Mouse (Mus musculus) CD8-positive naive resting alpha-beta T cell, adult 2 months (primary cell): Measurements from ENCODE around the gene Gm28053.
A peak's percentile ranks its signal among the peaks of the same experiment; 100 is the strongest.

ENCODE experiments used
- DNase-seq, 2 experiments: peaks; one replicate each; pipeline ENCODE4 v3.0.0; 2022; ENCODE audit warnings: low read depth in 2 of 2, low spot score in 2 of 2

The Gm28053 gene

DNA sequence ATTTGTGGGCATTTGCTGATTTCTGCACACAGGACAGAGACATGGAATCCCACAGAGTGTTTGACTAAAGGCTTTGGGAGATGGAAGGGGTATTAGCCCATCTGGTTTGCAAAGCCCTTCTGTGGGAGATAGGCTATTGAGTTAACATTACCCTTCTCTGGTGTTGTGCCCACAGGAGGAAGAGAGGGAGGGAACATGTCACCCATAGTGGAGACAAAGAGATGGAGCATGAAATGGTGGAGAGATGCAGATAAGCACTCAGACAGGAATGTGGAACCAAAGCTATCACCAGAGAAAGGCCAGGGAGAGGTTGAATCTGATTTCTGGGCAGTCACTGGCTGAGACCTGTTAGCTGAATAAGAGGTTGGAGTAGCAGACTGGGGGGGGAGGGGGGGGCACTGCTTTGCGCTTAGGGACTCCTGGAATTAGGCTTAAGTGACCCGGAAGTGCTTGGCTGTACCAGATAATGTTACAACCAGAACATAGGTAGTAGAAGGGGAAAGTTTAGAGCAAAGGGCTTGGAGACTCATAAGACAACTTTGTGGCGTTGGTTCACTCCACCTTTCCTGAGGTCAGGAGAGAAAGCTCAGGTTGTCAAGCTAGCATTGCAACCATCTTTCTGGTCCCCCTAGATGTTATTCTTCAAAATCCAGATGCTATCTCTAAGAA, 22.2 kb downstream of the Gm28053 start:
- DNase-seq, result no peak

DNA sequence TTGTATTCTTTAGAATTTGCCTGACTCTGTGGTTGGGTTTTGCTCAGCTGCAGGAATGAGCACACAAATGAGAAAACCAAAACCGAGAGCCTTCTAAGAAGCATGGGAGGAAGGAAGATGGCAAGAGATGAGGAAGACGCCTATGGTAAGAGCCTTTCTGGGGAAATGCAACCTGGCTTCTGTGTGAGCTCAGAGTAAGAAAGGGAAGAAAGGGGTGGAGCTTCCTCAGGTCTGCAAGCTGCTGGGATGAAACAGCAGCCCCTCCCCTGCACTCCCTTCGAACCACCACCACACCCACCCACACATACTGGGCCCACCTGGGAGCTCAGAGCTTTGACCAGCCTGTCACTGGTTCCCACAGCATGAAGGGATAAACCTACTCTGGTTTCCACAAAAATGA, 22.9 kb downstream of the Gm28053 start:
- DNase-seq, result no peak

DNA sequence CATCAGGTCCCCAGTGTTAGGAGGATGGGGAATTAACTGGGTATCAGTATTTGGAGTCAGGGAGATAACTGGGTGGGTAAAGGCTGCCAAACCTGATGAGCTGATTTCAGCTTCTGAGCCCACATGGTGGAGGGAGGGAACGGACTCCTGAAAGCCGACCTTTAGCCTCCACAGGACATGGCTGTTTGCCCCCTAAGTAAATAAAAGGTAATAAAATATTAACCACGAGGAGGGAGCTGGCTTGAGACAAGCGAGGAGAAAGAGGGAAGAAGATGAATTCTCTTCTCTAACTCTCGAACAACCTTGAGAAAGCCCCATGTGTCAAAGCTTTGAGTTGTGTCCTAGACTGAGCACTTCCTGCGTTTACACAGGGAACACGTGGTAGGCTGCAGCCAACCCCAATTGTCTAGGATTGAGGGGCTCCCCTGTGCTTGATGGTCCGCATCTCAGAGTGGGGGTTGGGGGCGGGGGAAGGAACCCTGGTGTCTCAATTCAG, 23.4 kb downstream of the Gm28053 start:
- no peak for DNase-seq

DNA sequence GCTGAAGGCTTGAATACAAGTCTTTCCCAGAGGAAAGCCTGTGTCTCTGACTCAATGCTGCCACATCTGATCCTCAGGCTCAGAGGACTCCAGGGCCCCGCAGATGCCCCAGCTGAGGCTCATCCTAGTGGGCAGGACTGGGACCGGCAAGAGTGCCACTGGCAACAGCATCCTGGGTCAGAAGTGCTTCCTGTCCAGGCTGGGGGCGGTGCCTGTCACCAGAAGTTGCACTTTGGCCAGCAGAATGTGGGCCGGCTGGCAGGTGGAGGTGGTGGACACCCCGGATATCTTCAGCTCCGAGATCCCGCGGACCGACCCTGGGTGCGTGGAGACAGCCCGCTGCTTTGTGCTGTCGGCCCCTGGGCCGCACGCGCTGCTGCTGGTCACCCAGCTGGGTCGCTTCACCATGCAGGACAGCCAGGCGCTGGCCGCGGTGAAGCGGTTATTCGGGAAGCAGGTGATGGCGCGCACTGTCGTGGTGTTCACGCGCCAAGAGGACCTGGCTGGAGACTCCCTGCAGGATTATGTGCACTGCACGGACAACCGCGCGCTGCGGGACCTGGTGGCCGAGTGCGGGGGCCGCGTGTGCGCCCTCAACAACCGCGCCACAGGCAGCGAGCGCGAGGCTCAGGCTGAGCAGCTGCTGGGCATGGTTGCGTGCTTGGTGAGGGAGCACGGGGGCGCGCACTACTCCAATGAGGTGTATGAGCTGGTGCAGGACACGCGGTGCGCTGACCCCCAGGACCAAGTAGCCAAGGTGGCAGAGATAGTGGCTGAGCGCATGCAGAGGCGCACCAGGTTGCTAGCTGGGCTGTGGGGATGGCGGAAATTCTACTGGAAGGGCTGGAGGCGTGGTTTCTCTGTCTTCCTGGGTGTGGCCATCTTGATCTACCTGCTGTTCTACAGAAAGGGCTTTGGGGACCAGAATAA, 24.3 kb downstream of the Gm28053 start:
- no peak for DNase-seq

DNA sequence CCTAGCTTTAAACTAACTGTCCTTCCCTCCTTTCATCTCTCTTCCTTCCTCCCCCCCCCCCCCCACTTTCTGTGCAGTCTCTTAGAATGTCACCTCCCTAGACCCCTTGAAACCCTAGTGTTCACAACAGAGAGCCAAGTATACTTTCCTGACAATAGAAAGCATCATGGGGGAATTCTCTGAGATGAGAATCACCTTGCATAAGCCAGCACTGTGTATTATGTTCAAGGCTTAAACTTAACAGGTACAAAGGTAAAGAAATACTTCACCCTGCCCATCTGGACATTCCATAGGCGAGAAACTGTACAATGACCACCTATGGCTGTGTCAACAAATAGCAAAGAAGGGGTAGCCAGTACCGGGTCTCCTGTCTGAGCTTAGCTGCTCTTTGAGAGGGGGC, 27.1 kb downstream of the Gm28053 start:
- DNase-seq, result no peak

DNA sequence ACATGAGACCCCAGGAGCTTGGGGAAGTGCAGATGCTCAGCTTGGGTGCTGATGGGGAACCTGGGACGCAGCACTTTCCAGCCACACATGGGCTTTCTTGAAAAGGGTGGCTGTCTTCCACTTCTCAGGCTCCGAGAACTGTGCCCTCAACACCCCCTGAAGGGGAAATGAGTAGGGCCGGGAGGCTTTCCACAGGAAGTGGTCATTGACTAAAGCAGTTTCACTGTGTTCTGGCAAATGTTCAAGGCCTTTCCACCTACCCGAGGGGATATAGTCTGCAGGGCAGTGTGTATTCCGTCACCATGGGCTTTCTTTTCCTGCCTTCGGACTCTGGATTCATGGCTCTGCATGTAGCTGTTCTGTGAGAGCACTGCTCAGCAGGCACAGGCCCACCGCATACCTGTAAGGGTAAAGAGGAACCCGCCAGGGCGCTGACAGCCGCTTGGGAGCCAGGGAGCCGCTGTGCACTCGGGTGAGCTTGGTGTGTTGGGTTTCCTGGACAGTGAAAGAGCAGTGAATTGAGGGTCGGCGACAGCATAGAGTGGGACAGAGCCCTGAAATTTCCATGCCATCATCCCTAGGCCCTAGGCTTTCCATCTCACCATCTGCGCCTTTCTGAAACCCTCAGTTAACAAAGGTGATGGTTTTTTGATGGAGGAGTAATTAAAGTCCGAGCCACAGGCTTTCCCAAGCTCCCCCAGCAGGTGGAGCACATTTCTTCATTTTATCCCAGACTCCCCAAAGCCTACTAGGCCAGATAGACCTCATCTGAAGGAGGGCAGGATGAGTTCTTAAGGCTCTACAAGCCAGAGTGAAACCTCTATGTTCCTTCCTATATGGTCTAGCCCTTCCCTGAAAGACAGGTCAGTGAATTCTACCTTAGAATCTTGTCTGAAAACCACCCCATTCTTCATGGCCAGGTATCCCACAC, 27.8 kb downstream of the Gm28053 start, which contains the start of gene Gimap5:
TSS of gene Gimap5 (plus strand) at position 239 of the 931 bp plus-strand sequence.
- peak; percentile 71 to 80 for DNase-seq

DNA sequence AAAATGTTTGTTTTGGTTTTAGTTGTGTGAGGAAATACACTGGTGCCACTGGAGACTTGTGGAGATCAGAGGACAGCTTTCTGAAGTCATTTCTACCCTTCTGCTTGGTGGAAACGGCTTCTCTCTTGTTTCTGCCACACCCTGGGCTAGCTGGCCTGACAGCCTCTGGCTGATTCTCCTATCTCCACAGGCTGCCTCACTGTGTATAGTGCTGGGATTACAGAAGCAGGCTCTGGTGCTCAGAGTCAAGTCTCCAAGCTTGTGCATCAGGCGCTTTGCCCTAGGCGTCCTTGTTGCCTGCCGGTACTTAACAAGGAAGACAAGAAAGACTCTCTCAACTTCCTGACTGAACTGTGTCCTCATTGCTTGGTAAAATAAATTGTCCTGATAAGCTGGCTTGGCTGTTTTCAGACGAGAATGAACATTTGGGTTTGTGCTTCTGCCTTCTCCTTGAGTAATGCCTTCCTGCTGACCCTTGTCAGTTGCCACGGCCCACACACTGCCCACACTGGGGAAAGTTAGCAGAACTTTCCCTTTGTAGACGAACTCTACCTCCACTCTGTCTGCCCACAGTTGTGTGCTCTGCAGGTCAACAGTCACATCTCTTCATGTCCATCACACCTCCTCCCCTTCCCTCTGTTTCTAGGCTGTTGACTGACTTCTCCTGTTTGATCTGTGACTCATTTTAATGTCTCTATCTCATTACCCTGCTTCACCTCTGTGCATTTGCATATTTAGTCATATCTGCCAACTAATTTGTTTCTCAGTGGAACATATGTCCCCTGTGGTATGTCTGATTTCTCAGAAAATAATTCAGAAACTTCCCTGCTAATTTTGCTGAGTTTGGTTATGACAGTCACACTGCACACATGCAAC, 28.9 kb downstream of the Gm28053 start:
- DNase-seq, result no peak

DNA sequence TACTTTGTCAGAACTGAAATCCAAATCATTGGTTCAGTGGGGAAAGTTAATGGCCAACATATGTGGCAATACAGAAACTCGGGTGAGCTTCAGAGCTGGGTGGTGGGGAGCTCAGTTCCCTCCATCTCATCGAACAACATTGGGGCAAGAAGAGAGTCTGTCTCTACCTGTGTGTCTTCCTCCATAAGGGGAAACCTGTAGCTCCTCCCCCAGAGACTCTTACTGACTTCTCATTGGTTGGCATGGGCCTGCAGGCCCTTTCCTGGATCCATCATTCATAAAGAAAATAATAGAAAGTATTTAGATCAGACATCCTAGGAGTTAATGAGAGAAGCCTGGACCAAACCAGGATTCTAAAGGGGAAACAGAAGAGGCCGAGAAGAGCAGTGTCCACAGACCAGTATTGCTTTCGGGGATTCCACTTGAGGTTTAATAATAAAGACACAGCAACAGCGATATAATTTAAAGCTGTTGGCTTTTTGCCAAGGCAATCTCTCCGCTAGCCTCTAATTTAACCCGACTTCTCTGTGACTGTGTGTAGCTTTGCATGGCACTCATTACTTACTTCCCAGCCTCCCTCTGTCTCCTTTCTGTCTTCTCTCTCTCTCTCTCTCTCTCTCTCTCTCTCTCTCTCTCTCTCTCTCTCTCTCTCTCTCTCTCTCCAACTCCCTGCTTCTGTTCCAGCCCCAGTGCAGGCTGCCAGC, 45.3 kb downstream of the Gm28053 start:
- no peak for DNase-seq

DNA sequence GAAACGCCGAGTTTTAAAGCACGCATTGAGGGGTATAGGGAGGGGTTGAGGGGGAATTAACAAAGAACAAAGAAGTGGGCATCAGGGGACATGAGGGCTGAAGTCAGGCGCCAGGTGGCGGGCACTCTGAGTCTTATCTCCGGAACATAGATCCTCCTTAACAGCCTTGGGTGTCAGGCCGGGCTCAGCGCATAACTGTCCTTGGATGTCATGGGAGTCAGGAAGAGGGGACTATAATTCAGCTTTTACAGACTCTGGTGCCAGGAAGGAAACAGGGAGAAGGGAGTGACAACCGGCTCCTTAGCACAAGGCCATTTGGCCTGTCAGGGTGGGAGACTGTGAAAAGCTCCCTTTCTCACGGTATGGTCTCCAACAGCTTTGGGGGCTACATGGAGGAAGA, 46.1 kb downstream of the Gm28053 start:
- DNase-seq, result no peak

DNA sequence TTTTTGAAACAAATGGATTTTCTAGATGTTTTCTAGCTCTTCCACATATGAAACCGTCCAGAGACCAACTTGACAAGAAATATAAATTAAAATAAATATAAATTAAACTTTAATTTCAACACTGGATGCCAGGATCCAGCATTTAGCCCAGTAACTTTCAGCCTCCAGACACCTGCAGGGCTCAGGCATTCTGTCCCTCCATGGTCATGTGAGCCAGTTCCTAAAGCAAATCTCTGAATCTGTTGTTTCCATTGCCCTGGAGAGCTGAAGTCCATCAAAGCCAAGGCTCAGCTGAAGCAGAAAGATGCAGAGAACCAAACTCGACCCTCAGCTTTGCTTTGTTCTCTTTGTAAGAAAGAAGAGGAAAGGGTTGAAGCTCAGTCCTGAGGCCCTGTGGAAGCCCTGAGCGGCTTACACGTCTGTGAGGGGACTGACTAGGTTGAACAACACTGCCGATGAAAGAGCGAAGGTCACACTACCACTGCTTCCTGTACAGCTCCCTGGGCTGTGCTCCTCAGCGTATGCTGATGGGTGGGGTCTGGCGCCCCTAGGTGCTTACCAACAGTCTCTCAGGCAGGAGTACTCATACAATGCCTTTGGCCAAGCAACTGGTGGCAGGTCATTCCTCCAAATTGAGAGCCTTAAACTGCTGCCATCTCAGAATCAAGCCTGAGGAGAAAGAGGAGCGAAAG, 49.9 kb downstream of the Gm28053 start:
- peak; percentile 65 to 68 for DNase-seq

DNA sequence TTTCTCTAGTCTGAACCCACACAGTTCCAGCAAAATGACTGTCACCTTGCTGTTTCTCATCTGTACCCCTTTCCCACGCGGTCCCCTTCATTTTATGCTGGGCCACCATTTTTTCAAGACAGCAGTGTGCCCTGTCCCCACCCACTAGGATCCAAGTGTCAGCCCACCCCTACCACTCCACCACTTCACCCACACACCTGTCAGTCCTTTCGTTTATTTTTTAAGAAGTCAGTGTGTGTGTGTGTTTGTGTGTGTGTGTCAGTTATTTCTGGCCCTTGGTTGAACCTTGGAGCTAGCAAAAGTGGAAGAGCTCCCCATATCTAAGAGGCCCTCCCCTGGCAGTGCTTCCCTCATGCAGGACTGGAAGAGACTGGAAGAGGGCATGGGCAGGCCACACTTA, 50.5 kb downstream of the Gm28053 start:
- DNase-seq, result peak; percentile 30 to 51

DNA sequence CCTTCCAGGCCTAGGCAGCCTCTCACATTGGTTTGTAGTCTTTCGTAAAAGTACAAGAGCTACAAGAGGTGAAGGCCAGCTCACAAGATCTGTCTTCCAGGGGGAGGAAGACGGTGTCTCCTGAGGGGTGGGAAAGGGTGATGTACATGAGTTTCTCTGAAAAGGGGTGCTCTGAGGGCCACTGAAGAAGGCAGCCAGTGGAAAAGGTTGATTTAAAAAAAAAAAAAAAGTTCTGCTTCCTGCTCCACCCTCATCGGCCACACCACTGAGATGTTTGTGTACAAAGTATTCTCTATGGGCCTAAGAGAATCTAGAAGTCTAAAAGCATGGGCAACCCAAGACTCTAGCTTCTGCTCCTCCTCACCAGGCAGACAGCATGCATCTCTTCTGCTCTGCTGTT, 52.3 kb downstream of the Gm28053 start, which contains the start of gene Gimap3:
TSS of gene Gimap3 (minus strand) at position 156 of the 400 bp plus-strand sequence.
- DNase-seq, result peak; percentile 45 to 59

DNA sequence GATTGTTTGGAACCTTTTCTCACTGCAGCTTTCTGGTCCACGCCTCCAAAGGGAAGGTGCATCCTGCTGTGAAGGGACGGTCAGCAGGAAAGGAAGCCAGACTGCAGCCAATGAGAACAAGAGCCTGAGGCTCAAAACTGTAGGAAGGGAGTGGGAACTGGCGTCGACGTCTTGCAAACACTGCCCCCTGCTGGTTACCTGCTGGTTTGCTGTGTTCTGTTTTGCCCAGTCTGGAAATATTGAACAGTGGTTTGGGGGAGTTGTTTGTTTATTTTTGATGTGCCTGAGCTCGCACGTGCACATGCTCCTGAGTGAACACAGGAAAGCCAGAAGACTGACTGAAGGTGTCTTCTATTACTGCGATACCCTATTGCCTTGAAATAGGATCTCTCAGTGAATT, 53.6 kb downstream of the Gm28053 start:
- DNase-seq, result peak; percentile 78 to 82

DNA sequence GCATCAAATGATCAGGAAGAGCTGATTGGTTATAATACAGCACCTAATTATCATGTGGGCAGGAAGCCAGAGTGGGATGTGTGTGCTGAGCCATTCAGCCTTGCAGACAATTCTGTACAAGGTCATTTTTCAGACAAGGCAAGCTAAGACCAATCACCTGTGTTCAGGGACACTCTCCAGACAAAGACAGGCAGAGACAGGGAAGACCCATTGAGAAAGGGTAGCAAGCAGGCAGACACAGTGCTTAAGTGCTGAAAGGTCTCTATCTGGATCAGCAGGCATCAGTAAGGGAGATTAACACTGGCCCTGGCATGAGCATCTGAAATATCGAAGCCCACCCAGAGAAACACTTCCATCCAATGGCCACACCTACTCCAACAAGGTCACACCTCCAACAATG, 66.0 kb downstream of the Gm28053 start:
- no peak for DNase-seq

DNA sequence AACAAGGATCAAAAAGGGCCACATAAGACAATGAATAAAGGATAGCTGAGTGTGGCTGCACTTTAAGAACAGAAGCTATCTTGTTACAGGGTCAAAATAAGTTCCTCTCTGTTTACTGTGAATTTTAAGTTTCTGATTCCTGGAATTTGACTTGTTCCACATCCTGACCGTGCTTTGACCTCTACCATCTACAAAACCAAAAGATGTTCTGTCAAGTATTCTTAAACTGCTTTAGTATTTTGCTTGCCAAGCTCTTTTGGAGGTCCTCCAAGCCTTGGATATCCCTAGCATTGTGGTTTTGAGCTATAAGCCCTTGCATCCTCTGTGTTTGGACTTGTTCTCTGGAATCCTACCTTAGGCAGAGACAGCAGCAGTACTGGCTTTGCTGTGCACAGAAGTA, 66.8 kb downstream of the Gm28053 start:
- no peak for DNase-seq

DNA sequence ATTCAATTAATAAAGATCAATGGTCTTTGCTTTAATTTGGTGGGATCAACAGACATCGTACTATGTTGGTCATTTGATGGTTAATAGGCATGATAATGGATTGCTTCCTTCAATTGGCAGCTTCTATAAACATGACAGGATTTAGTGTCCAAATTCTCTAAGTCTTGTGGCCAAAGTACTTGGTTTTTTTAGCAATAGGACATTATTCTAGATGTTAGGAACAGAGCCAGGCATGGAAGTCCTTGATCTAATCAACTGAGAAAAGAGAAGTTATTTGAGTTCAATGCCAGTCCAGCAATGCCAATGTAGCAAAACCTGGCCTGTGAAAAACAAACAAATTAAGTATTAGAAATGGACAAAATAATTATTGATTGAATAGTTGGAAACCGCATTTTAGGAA, 67.2 kb downstream of the Gm28053 start:
- DNase-seq, result no peak

DNA sequence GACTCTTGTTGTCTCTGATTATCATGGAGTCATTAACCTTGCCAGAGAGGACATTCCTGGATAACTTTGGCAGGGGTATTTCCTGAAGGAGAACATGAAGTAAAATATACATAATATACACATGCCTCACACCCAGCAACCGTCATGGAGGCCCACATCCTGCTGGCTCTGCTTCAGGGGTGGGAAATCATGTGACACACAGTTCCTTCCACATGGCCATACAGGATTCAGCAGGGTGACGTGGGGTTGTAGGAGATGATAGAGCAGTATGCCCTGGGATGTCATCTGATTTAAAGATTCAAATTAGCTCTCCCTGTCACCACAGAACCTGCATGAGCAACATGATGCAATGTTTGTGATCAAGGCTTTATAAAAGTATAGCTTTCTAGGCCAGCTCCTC, 69.5 kb downstream of the Gm28053 start:
- no peak for DNase-seq

DNA sequence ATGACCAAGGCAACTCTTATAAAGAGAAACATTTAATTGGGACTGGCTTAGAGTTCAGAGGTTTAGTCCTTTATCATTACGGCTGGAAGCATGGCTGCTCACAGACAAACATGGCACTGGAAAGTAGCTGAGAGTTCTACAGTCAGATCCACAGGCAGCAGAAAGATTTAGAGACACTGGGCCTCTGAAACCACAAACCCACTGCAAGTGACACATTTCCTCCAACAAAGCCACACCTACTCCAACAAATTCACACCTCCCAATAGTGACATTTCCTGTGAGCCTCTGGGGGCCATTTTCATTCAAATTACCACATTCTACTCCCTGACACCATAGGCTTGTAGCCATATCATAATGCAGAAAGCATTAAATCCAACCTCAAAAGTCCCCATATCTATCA, 83.5 kb downstream of the Gm28053 start:
- peak; percentile 21 to 45 for DNase-seq
